In the genomic region with DNA sequence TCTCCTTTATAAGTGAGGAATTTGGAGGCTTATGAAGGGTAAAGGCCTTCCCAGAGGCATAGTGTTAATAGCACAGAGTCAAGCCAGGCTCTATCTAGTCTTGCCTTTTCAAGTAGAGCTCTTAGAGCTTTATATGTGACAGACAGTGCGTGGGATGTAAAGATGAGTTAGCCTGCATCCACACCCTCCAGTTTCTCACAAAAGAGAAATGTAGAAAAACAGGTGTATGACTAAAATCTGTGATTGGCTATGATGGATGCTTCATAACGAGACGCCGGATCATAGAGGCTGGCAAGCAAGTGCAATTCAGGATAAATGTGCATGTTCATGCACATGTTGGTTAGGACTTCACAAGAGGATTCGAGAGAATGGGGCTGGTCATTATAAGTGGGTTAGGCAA, we compare ENCODE assay signal across 23 mouse cellular contexts.
"Had no signal": no experiment of that assay in that cellular context is flagged by ENCODE, and none has a peak within 500 bp of the region (broad histone marks: within the 10 kb centered on the region; RNA-seq: fewer than 3 reads in every experiment).

No protein-coding gene starts in this region.

- ATAC-seq: hindbrain, embryonic 16.5 days; inflammation-experienced regulatory T-cells, adult 6 months; intestine, embryonic 15.5 days; intestine, postnatal 0 days had no signal

- DNase-seq: gastrocnemius, adult 2 months; gastrocnemius, postnatal 10 days; gastrocnemius, postnatal 25 days; heart, adult 2 months; heart, postnatal 10 days; heart, postnatal 4 days; kidney, adult 18-20 months; kidney, adult 8-10 months; kidney, postnatal 10 days; kidney, postnatal 25 days; kidney, postnatal 4 days; liver; liver, embryonic 13.5 days had no signal

- H3K4me3 ChIP-seq: gastrocnemius, adult 2 months; heart, adult 2 months; hindbrain, embryonic 10.5 days; hindbrain, embryonic 12.5 days; intestine, embryonic 15.5 days; limb, embryonic 10.5 days; limb, embryonic 12.5 days; liver, embryonic 13.5 days; liver, embryonic 15.5 days had no signal

- H3K27ac ChIP-seq: gastrocnemius, adult 2 months; heart, adult 2 months; hindbrain, embryonic 10.5 days; hindbrain, embryonic 12.5 days; hindbrain, embryonic 14.5 days; intestine, embryonic 15.5 days; limb, embryonic 10.5 days; limb, embryonic 12.5 days; liver, embryonic 13.5 days; liver, embryonic 15.5 days had no signal
